Mouse (Mus musculus): ENCODE measurements at regions not wholly inside any gene's neighbourhood (a gene's known extent, or its start where the extent isn't known, plus 50 kb on each side); places are given as distances from the start of the nearest gene placed in this dataset.

- TF ChIP-seq MAX (IDR thresholded peaks at IDR 0.05; ENCODE audit: low read depth) (no peak), POLR2A (IDR thresholded peaks at IDR 0.05; ENCODE audit: insufficient read length, low read depth) (no peak), MYOD1 (IDR thresholded peaks at IDR 0.05; ENCODE audit: control insufficient read depth in 1 of 3, insufficient read length in 2 of 3, low read depth in 2 of 3) (no peak), USF1 (IDR thresholded peaks at IDR 0.05; ENCODE audit: low read depth) (no peak), TCF12 (IDR thresholded peaks at IDR 0.05; ENCODE audit: insufficient read depth, poor library complexity, severe bottlenecking) (no peak), REST (IDR thresholded peaks at IDR 0.05; ENCODE audit: insufficient read depth, insufficient read length) (no peak), MYOG (IDR thresholded peaks at IDR 0.05; ENCODE audit: control insufficient read depth in 1 of 3, insufficient read depth in 1 of 3, insufficient read length in 2 of 3, low read depth in 2 of 3) (no peak), SRF (IDR thresholded peaks at IDR 0.05; ENCODE audit: control insufficient read depth, insufficient read length, low read depth) (no peak)
Observed at GRCm38 (mm10) chr1:64442179-64442874, 90.1 kb upstream of the Creb1 start.
